Mouse (Mus musculus) liver, embryonic 16.5 days (tissue): ENCODE data around the gene AL732309.1. TPM values are rescaled to one million over a fixed set of nuclear protein-coding genes. Genes with fewer than 3 reads are reported as not detected.
A peak's percentile ranks its signal among the peaks of the same experiment; 100 is the strongest.

Experiments
- ATAC-seq: fragments of 200-750 bp; cut with Nextera tagmentation; 2 replicates; pipeline ENCODE4 v1.8.0; 2017; ENCODE audit warnings: low read depth, mild to moderate bottlenecking, moderate number of reproducible peaks, moderate library complexity
- H3K27ac ChIP-seq: fragments of 300-500 bp; sonication (generic); 2 replicates; pipeline ENCODE4 v1.5.1; 2014; ENCODE audit warnings: mild to moderate bottlenecking, low read length
- H3K27me3 ChIP-seq: fragments of 300-500 bp; sonication (generic); 2 replicates; pipeline ENCODE4 v1.6.1; 2014; ENCODE audit warnings: low read depth, low read length, mixed read lengths; ENCODE audit not compliant: control insufficient read depth, insufficient read depth
- H3K36me3 ChIP-seq: fragments of 300-500 bp; sonication (generic); 2 replicates; pipeline ENCODE4 v1.6.1; 2014; ENCODE audit warnings: mild to moderate bottlenecking; ENCODE audit not compliant: control insufficient read depth, insufficient read depth
- H3K4me1 ChIP-seq: fragments of 300-500 bp; sonication (generic); 2 replicates; pipeline ENCODE4 v1.6.1; 2014; ENCODE audit warnings: low read depth, low read length, mixed read lengths; ENCODE audit not compliant: control insufficient read depth
- H3K4me2 ChIP-seq: fragments of 300-500 bp; sonication (generic); 2 replicates; pipeline ENCODE4 v1.6.1; 2014; ENCODE audit warnings: low read depth, low read length, mixed read lengths
- H3K4me3 ChIP-seq: fragments of 300-500 bp; sonication (generic); 2 replicates; pipeline ENCODE4 v1.5.1; 2014; ENCODE audit warnings: low read depth, mild to moderate bottlenecking, low read length
- H3K9ac ChIP-seq: fragments of 300-500 bp; sonication (generic); 2 replicates; pipeline ENCODE4 v1.6.1; 2014; ENCODE audit warnings: low read depth, low read length
- H3K9me3 ChIP-seq: fragments of 300-500 bp; sonication (generic); replicated peaks from 2 replicates; pipeline ENCODE4 v1.6.1; 2016; ENCODE audit warnings: low read length; ENCODE audit not compliant: control insufficient read depth
- WGBS: fragments of 180-500 bp; shearing (Covaris S2); extraction: QIAGEN DNeasy Blood & Tissue Kit; methylation state at CpG from one replicate; pipeline ENCODE4 v1.1.7; 2014; ENCODE audit not compliant: insufficient replicate concordance; 5-methylcytosine and 5-hydroxymethylcytosine counted together
- polyA plus RNA-seq: library from polyadenylated mRNA; unstranded; fragments of >200 nt; fragmentation: Nextera tagmentation; extraction: Ambion mirVana; gene quantifications from 2 replicates; pipeline ENCODE4 v1.2.1, GENCODE M21; 2015

The AL732309.1 gene
- polyA plus RNA-seq, 1 experiment from 2014 or later: 1.8 TPM

DNA sequence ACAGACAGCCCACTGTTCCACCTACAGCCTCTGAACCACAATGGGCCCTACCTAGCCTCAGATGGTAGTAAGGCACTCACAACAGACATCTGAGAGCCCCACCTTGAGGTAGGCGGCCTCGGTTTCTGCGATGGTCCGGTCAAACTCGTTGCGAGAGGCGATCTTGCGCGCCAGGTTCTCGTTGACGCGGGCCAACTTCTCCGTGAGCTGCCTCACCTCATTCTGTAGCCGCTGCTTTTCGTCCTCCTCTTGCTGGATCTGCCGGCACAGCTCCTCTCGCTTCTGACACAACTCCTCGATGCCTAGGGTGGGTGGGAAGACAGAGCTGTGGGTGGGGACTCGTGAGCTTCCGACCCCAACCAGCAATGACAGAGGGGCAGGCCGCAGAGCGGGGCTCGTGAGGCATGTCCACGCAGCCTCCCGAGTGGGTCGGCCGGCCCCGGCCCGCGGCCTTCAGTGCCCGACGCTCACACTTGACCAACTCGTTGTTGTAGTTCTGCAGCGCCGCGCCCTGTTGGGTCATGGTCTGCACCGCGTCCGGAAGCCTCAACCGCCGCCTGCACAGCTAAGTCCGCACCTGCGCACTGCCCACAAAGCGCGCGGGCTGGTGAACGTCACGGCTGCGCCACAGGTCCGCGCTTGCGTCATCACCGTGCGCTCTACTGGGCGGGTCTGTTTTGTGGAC is 25.3 kb upstream of the AL732309.1 start, which contains the start of the genes Ssna1 and Anapc2:
Ssna1 (minus strand) TSS at position 612 of the 685 bp plus-strand sequence.
Anapc2 (plus strand) TSS at position 652 of the 685 bp plus-strand sequence.
- peak within 1 kb of the TSS; percentile 96 for H3K9ac ChIP-seq
- peaks cover 21% of the 10 kb centered on the region for H3K36me3 ChIP-seq
- peak within 1 kb of the TSS; percentile 89 for H3K27ac ChIP-seq
- H3K27me3 ChIP-seq: no peaks in the 10 kb centered on the region
- peak; percentile 97 for ATAC-seq
- H3K4me3 ChIP-seq: peak within 1 kb of the TSS; percentile 96
- peak within 1 kb of the TSS; percentile 82 for H3K4me2 ChIP-seq
- under 1% methylated on average over 55 of the region's 55 CpGs for WGBS
- peaks cover 35% of the 10 kb centered on the region for H3K4me1 ChIP-seq
- H3K9me3 ChIP-seq: no peaks in the 10 kb centered on the region

DNA sequence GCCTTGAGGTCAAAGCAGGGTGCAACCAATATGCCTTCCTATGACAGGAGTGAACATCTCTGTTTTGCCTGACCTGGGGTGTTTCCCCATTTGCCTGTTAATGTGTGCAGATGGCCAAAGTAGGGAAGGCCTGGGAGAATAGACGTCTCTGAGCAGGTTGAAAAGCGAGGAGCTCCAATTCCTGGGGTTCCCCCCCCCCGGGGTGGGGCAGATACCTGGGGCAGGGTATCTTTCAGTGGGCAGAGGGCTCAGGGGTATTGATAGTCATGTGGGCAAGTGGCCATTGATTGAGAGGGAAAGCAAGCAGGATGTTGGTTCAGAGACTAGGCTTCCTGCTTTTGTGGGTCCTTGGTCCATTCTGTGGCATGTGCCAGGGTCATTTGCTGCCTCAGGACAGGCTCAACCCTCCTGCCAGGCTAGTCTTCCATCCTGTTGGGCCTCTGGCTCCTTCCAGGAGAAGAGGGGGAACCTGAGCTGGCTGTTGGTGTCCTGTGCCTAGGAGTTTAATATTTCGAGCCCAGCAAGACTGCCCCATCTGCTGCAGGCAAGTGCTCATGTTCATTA is 21.2 kb upstream of the AL732309.1 start:
- no peaks in the 10 kb centered on the region for H3K9me3 ChIP-seq
- no peak overlapping the region for H3K4me2 ChIP-seq
- no peak overlapping the region for H3K9ac ChIP-seq
- H3K27me3 ChIP-seq: no peaks in the 10 kb centered on the region
- no peak overlapping the region for H3K4me3 ChIP-seq
- H3K4me1 ChIP-seq: peaks cover 65% of the 10 kb centered on the region
- H3K36me3 ChIP-seq: peaks cover 9% of the 10 kb centered on the region
- no peak for ATAC-seq
- no peak overlapping the region; the same call in 1 of the 2 replicates for H3K27ac ChIP-seq
- 69% methylated on average over 4 of the region's 4 CpGs for WGBS

DNA sequence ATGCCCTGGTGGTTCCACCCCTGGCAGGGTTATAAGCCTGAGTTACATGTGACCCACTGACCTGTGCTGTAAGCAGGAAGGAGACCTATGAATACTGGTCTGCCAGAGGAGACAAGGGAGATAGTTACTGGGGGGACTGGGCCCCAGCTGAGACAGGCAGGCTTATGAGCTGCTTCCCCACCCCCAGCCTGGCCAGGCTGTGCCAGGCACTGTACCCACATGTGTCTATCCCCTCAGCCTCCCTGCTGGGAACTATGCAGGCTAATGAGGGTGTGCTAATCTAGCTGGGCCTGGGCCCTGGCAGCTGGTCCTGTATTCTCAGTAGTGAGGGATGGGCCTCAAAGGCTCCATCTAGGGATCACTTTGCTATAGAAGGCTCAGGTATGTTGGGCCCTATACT is 20.6 kb upstream of the AL732309.1 start:
- Histone ChIP-seq H3K4me3 (no peak overlapping the region), H3K27ac (peak overlapping the region; percentile 8), H3K36me3 (peaks cover 9% of the 10 kb centered on the region), H3K4me2 (no peak overlapping the region), H3K27me3 (no peaks in the 10 kb centered on the region), H3K4me1 (peaks cover 64% of the 10 kb centered on the region), H3K9ac (no peak overlapping the region), H3K9me3 (no peaks in the 10 kb centered on the region)
- no peak for ATAC-seq

DNA sequence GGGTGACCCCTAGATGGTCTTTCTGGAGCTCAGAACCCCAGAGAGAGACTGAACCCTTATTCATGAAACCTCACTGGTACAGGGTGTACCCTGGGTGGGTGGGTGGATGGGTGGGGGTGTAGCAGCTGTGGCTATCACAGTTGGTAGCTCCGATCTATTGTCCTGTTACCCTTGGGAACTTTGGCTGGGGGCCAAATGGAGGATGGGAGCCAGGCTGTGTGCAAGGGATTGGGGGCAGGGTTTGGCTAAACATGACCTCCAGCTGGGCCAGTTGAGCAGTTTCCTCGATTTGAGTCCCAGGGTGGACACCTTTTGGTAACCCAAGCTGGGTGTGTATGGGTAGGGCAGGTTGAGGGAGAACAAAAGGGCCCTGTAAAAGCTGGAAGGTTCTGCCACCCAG is 20.1 kb upstream of the AL732309.1 start:
- no peak for ATAC-seq
- Histone ChIP-seq H3K36me3 (peaks cover 9% of the 10 kb centered on the region), H3K27ac (peak overlapping the region; percentile 8), H3K4me3 (no peak overlapping the region), H3K4me2 (peak overlapping the region; percentile 39; the same call in 1 of the 2 replicates), H3K27me3 (no peaks in the 10 kb centered on the region), H3K9ac (no peak overlapping the region), H3K4me1 (peaks cover 68% of the 10 kb centered on the region), H3K9me3 (no peaks in the 10 kb centered on the region)
- WGBS: 50% methylated on average over 2 of the region's 2 CpGs

GRCm38 (mm10) chr2:25265897-25266656 is 19.4 kb upstream of the AL732309.1 start:
- Histone ChIP-seq H3K4me3 (peak overlapping the region; percentile 2; the same call in 1 of the 2 replicates), H3K4me2 (peak overlapping the region; percentile 39), H3K9ac (peak overlapping the region; percentile 37; the same call in 1 of the 2 replicates), H3K27me3 (no peaks in the 10 kb centered on the region), H3K27ac (peak overlapping the region; percentile 25), H3K9me3 (no peaks in the 10 kb centered on the region), H3K36me3 (peaks cover 9% of the 10 kb centered on the region), H3K4me1 (peaks cover 63% of the 10 kb centered on the region)
- ATAC-seq: no peak
- 39% methylated on average over 6 of the region's 6 CpGs for WGBS

GRCm38 (mm10) chr2:25264851-25265250 is 18.2 kb upstream of the AL732309.1 start:
- Histone ChIP-seq H3K27ac (no peak overlapping the region), H3K9ac (no peak overlapping the region), H3K4me3 (no peak overlapping the region), H3K4me2 (peak overlapping the region; percentile 24; the same call in 1 of the 2 replicates), H3K4me1 (peaks cover 56% of the 10 kb centered on the region), H3K36me3 (no peaks in the 10 kb centered on the region; the same call in 1 of the 2 replicates), H3K9me3 (no peaks in the 10 kb centered on the region), H3K27me3 (no peaks in the 10 kb centered on the region)
- no peak for ATAC-seq
- WGBS: 61% methylated on average over 3 of the region's 3 CpGs

DNA sequence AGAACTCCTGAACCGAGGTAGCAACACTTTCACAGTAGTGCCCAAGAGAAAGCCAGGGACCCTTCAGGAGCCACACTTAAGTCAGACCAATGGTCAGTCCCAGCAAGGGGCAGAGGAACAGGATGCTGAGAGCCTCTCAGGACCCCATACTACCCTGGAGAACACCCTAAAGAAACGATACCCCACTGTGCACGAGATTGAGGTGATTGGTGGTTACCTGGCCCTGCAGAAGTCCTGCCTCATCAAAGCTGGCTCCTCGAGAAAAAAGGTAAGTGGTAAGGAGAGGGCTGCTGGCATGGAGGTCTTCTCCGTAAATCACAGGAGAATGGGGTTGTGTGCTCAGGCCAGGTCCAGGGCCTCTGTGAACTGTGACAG is 17.6 kb upstream of the AL732309.1 start:
- Histone ChIP-seq H3K9ac (0 out of 2 replicates have a peak overlapping the region, but pooled peaks have one; percentile 3), H3K27ac (no peak overlapping the region)

GRCm38 (mm10) chr2:25263623-25264285 is 17.1 kb upstream of the AL732309.1 start:
- no peak overlapping the region for H3K27ac ChIP-seq
- H3K36me3 ChIP-seq: no peaks in the 10 kb centered on the region
- H3K4me1 ChIP-seq: peaks cover 56% of the 10 kb centered on the region
- H3K4me3 ChIP-seq: peak overlapping the region; percentile 89
- H3K27me3 ChIP-seq: no peaks in the 10 kb centered on the region
- no peak for ATAC-seq
- peak overlapping the region; percentile 100 for H3K4me2 ChIP-seq
- peak overlapping the region; percentile 81 for H3K9ac ChIP-seq
- H3K9me3 ChIP-seq: no peaks in the 10 kb centered on the region
- 29% methylated on average over 12 of the region's 12 CpGs for WGBS

More for the DNA sequence above, 17.6 kb upstream of the AL732309.1 start:
- Histone ChIP-seq H3K36me3 (no peaks in the 10 kb centered on the region; the same call in 1 of the 2 replicates), H3K4me3 (no peak overlapping the region), H3K27me3 (no peaks in the 10 kb centered on the region), H3K4me2 (peak overlapping the region; percentile 24; the same call in 1 of the 2 replicates), H3K4me1 (peaks cover 56% of the 10 kb centered on the region), H3K9me3 (no peaks in the 10 kb centered on the region)
- no peak for ATAC-seq
- WGBS: 62% methylated on average over 5 of the region's 5 CpGs
